Mouse (Mus musculus) C2C12 (cell line): ENCODE results near the gene Commd1. TPM values are rescaled to one million over a fixed set of nuclear protein-coding genes. Genes with fewer than 3 reads are reported as not detected.

Experiments used
- H3K27me3 ChIP-seq: one replicate; pipeline ENCODE4 v1.6.1; 2011; ENCODE audit not compliant: control insufficient read depth, insufficient read depth, insufficient read length
- H3K36me3 ChIP-seq: one replicate; pipeline ENCODE4 v1.6.1; 2011; ENCODE audit not compliant: control insufficient read depth, insufficient read depth
- H3K4me3 ChIP-seq: one replicate; pipeline ENCODE4 v1.5.1; 2011; ENCODE audit warnings: mild to moderate bottlenecking, control low read depth; ENCODE audit not compliant: poor library complexity, insufficient read depth, severe bottlenecking
- H3K79me2 ChIP-seq: one replicate; pipeline ENCODE4 v1.6.1; 2011; ENCODE audit not compliant: control insufficient read depth, insufficient read depth
- H3K79me3 ChIP-seq: one replicate; pipeline ENCODE4 v1.6.1; 2011; ENCODE audit warnings: low read depth, control low read depth
- H3ac ChIP-seq: one replicate; pipeline ENCODE3; 2011; ENCODE audit warnings: low read depth; ENCODE audit not compliant: control insufficient read depth, insufficient read length
- CEBPB ChIP-seq: IDR thresholded peaks from one replicate; pipeline ENCODE4 v1.6.1; 2011; ENCODE audit warnings: low read depth, mild to moderate bottlenecking, control low read depth, moderate library complexity
- CTCF ChIP-seq: IDR thresholded peaks from one replicate; pipeline ENCODE4 v1.5.1; 2011; ENCODE audit not compliant: control insufficient read depth, insufficient read depth, insufficient read length
- FOSL1 ChIP-seq: IDR thresholded peaks from one replicate; pipeline ENCODE4 v1.8.0; 2011; ENCODE audit warnings: mild to moderate bottlenecking, low read length; ENCODE audit not compliant: poor library complexity, insufficient read depth, severe bottlenecking
- MAX ChIP-seq: IDR thresholded peaks from one replicate; pipeline ENCODE4 v1.6.1; 2011; ENCODE audit warnings: mild to moderate bottlenecking, control low read depth
- MYOD1 ChIP-seq: IDR thresholded peaks from one replicate; pipeline ENCODE4 v1.6.1; 2011; ENCODE audit warnings: low read depth; ENCODE audit not compliant: control insufficient read depth, insufficient read length
- MYOG ChIP-seq: IDR thresholded peaks from one replicate; pipeline ENCODE4 v1.6.1; 2011; ENCODE audit not compliant: control insufficient read depth, insufficient read length; ENCODE audit errors: extremely low read depth
- USF1 ChIP-seq: IDR thresholded peaks from one replicate; pipeline ENCODE4 v1.6.1; 2011; ENCODE audit warnings: low read depth, mild to moderate bottlenecking, control low read depth, moderate library complexity
- long read RNA-seq, 2 experiments: library from polyadenylated mRNA; unstranded; transcript quantifications; one replicate each; pipeline ENCODE4 v2.0.0; 2019 to 2020
- polyA plus RNA-seq: library from polyadenylated mRNA; unstranded; fragments of >200 nt; fragmentation: generic; extraction: Trizol; gene quantifications from one replicate; pipeline ENCODE4 v1.2.1, GENCODE M21; 2012; ENCODE audit warnings: missing spikeins

The Commd1 gene
- polyA plus RNA-seq = 126 TPM
- long read RNA-seq, experiment 1, full-length matches to known transcripts = 145 of 149 reads
- long read RNA-seq, experiment 1, partial matches to known transcripts = 1 of 149 reads
- long read RNA-seq, experiment 1, other reads (novel, unspliced or antisense) = 3 of 149 reads
- long read RNA-seq, experiment 2, full-length matches to known transcripts = 32 of 34 reads
- long read RNA-seq, experiment 2, partial matches to known transcripts = 0 of 34 reads
- long read RNA-seq, experiment 2, other reads (novel, unspliced or antisense) = 2 of 34 reads

DNA sequence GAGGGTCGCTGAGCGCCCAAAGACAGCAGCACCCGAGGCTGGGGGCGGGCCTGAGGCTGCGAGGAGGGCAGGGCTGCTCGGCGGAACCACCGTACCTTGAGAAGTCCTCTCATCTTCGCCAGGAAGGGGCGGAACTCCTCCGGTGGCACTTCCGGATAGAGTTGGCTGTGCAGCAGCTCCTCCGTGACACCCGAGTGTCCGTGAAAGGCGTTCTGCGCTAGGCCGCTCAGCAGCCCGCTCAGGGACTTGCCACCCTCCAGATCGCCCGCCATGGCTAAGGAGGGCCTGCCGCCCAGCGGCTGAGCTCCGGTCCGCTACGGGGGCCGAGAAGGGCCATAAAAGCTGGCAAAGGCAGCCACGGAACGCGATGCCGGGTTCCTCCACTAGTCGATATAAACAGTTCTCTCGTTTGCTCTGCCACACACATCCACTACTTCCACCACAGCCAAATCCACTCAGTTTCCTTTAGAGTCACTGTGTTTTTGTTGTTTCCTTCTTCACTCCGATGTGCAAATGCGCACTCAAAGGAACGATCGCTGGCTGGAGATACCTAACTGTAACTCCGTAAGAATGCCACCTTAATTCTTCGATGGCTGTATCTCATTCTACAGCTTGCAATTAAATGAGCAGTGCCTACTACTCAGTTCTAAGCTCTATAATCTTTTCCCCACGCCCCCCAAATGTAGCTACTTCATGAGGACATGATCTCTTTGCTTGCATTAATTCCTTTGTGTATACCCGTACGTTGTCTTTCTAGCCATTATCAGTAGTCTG is at the start of gene Commd1, which contains the start of gene Gm28048:
Gene Commd1, minus strand, starts transcription at position 399 of the 774 bp plus-strand sequence.
Gene Gm28048, minus strand, starts transcription at position 107 of the 774 bp plus-strand sequence.
- peak within 1 kb of the TSS; percentile 59 for H3K4me3 ChIP-seq
- TF ChIP-seq CTCF (peak; percentile 6), CEBPB (no peak), MYOG (no peak), MAX (peak; percentile 35), USF1 (no peak), MYOD1 (no peak), FOSL1 (no peak)
- H3K79me2 ChIP-seq = peaks cover 48% of the 10 kb centered on the region
- H3ac ChIP-seq = peak within 1 kb of the TSS; percentile 74
- H3K27me3 ChIP-seq = no peaks in the 10 kb centered on the region
- H3K79me3 ChIP-seq = peaks cover 40% of the 10 kb centered on the region
- H3K36me3 ChIP-seq = peaks cover 17% of the 10 kb centered on the region

DNA sequence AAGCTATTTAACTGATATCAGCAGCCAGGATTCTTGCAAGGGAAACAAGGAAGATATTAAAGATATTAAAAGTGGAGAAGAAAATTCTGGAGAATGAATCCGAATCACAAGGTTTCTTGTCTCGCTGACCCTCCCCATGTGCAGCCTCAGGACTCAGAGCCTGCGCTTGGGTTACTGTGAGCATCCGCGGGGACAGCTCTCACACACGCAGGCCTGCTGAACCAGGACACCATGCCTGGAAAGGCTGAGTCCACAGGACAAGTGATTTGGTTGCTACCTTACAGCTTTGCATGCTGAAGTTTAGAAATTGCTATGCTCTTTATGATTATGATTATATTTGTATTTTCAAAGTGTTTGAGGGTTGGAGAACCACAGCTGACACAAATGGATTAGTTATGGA is 47.2 kb upstream of the Commd1 start:
- no peaks in the 10 kb centered on the region for H3K79me2 ChIP-seq
- no peaks in the 10 kb centered on the region for H3K79me3 ChIP-seq
- no peak overlapping the region for H3ac ChIP-seq
- TF ChIP-seq MYOD1 (no peak), MAX (no peak), USF1 (no peak), FOSL1 (no peak), CEBPB (no peak), CTCF (no peak), MYOG (no peak)
- H3K36me3 ChIP-seq = no peaks in the 10 kb centered on the region
- H3K27me3 ChIP-seq = no peaks in the 10 kb centered on the region
- H3K4me3 ChIP-seq = no peak overlapping the region

- no peak for TF ChIP-seq FOSL1
- no peak for TF ChIP-seq CTCF
- no peak for TF ChIP-seq CEBPB
- H3K27me3 ChIP-seq = no peaks in the 10 kb centered on the region
Observed at GRCm38 (mm10) chr11:23028957-23029356, 46.8 kb upstream of the Commd1 start.

GRCm38 (mm10) chr11:23024169-23024568 is 42.0 kb upstream of the Commd1 start:
- Histone ChIP-seq H3K27me3 (no peaks in the 10 kb centered on the region), H3K79me3 (no peaks in the 10 kb centered on the region), H3K36me3 (no peaks in the 10 kb centered on the region), H3K4me3 (no peak overlapping the region), H3ac (no peak overlapping the region), H3K79me2 (no peaks in the 10 kb centered on the region)
- TF ChIP-seq MAX = no peak
- no peak for TF ChIP-seq CTCF
- no peak for TF ChIP-seq FOSL1

More at GRCm38 (mm10) chr11:23028957-23029356, 46.8 kb upstream of the Commd1 start:
- Histone ChIP-seq H3ac (no peak overlapping the region), H3K79me2 (no peaks in the 10 kb centered on the region), H3K4me3 (no peak overlapping the region), H3K79me3 (no peaks in the 10 kb centered on the region), H3K36me3 (no peaks in the 10 kb centered on the region)

DNA sequence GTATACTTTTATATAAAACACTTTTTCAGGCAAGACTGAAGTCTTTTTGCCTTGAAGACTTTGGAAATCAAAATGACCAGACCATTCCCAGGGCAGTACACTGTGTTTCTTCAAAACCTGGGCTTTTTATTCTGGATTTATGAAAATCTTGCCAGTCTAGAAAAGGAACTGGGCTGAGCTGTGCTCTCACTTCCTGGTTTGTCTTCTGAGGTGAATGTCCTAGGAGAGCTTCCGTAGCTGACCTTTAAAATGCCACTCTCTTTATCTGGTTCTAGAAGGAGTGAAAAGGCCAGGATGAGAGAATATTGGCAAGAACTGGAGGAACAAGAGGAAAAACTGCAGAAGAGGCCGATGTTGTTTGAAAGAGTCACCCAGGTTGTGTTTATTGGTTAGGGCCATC is 41.0 kb upstream of the Commd1 start:
- Histone ChIP-seq H3ac (no peak overlapping the region), H3K79me2 (no peaks in the 10 kb centered on the region), H3K4me3 (no peak overlapping the region), H3K36me3 (no peaks in the 10 kb centered on the region), H3K27me3 (no peaks in the 10 kb centered on the region), H3K79me3 (no peaks in the 10 kb centered on the region)
- no peak for TF ChIP-seq USF1
- TF ChIP-seq FOSL1 = no peak
- TF ChIP-seq CTCF = no peak
- no peak for TF ChIP-seq CEBPB
- TF ChIP-seq MYOD1 = no peak
- TF ChIP-seq MYOG = no peak

GRCm38 (mm10) chr11:23020841-23021240 is 38.7 kb upstream of the Commd1 start:
- no peaks in the 10 kb centered on the region for H3K27me3 ChIP-seq
- H3K79me3 ChIP-seq = no peaks in the 10 kb centered on the region
- no peaks in the 10 kb centered on the region for H3K36me3 ChIP-seq
- no peak overlapping the region for H3K4me3 ChIP-seq
- TF ChIP-seq MAX = no peak
- TF ChIP-seq MYOD1 = no peak
- no peak for TF ChIP-seq CEBPB
- TF ChIP-seq FOSL1 = no peak
- no peak for TF ChIP-seq MYOG
- no peak for TF ChIP-seq USF1
- H3K79me2 ChIP-seq = no peaks in the 10 kb centered on the region
- H3ac ChIP-seq = no peak overlapping the region
